Mouse (Mus musculus): Measurements from ENCODE around the gene Slc37a1. TPM values are rescaled to one million over a fixed set of nuclear protein-coding genes. Genes with fewer than 3 reads are reported as not detected.
A peak's percentile ranks its signal among the peaks of the same experiment; 100 is the strongest.

The Slc37a1 gene
- 4.3 and 4.5 TPM in 2 replicates for polyA plus RNA-seq (2015; fragmentation: Nextera tagmentation; extraction: Ambion mirVana)

DNA sequence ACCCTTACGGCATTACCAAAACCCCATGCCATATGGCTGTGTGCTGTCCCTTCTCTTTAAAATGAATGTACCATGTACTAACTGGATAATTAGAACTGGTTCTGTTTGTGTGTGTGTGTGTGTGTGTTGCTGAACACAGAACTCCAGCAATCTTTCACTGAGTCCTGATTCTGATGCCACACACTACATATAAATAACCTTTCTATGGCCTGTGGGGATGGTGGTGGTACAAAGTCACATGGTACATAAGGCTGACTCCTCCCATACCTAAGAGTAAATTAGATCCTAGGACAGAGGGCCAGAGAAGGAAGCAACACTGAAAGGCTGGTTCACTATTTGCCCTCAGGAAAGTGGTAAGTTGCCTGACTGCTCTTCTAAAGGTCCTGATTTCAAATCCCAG is at the start of gene Slc37a1:
TSS of gene Slc37a1 (plus strand) at position 301 of the 400 bp plus-strand sequence.
- no peak for TF ChIP-seq EP300 (IDR thresholded peaks at IDR 0.05; ENCODE audit: low read depth)
- TF ChIP-seq CTCF (IDR thresholded peaks at IDR 0.05; ENCODE audit: low read depth): no peak
- Histone ChIP-seq H3K9me3 (ENCODE audit: low read length) (no peaks in the 10 kb centered on the region), H3K9ac (replicated peaks) (no peak within 1 kb of the TSS), H3K36me3 (replicated peaks; ENCODE audit: insufficient read depth, low read length) (no peaks in the 10 kb centered on the region), H3K4me2 (ENCODE audit: low read depth, low read length) (no peak within 1 kb of the TSS), H3K4me1 (ENCODE audit: insufficient read depth) (no peaks in the 10 kb centered on the region), H3K4me3 (ENCODE audit: low read depth, low read length) (no peak within 1 kb of the TSS), H3K27me3 (ENCODE audit: insufficient read depth, low read length) (no peaks in the 10 kb centered on the region), H3K27ac (ENCODE audit: low read depth) (no peak within 1 kb of the TSS)
- ATAC-seq: no peak
- DNase-seq: no peak
- 88% methylated on average over 1 of the region's 1 CpGs for WGBS (ENCODE audit: insufficient replicate concordance)

GRCm38 (mm10) chr17:31238234-31239020 is 48.2 kb upstream of the Slc37a1 start:
- 65% methylated on average over 7 of the region's 7 CpGs for WGBS (ENCODE audit: insufficient replicate concordance)
- no peak for DNase-seq
- peak; percentile 30; the same call in 1 of the 2 replicates for TF ChIP-seq EP300 (IDR thresholded peaks at IDR 0.05; ENCODE audit: low read depth)
- TF ChIP-seq CTCF (IDR thresholded peaks at IDR 0.05; ENCODE audit: low read depth): no peak
- H3K36me3 ChIP-seq (replicated peaks; ENCODE audit: insufficient read depth, low read length): peaks cover 9% of the 10 kb centered on the region; the same call in 1 of the 2 replicates
- H3K9ac ChIP-seq (replicated peaks): no peak overlapping the region
- no peak overlapping the region for H3K4me3 ChIP-seq (ENCODE audit: low read depth, low read length)
- no peaks in the 10 kb centered on the region for H3K27me3 ChIP-seq (ENCODE audit: insufficient read depth, low read length)
- H3K9me3 ChIP-seq (ENCODE audit: low read length): peaks cover under 1% of the 10 kb centered on the region; the same call in 1 of the 2 replicates
- no peaks in the 10 kb centered on the region for H3K4me1 ChIP-seq (ENCODE audit: insufficient read depth)
- H3K27ac ChIP-seq (ENCODE audit: low read depth): no peak overlapping the region
- no peak for ATAC-seq
- no peak overlapping the region for H3K4me2 ChIP-seq (ENCODE audit: low read depth, low read length)

DNA sequence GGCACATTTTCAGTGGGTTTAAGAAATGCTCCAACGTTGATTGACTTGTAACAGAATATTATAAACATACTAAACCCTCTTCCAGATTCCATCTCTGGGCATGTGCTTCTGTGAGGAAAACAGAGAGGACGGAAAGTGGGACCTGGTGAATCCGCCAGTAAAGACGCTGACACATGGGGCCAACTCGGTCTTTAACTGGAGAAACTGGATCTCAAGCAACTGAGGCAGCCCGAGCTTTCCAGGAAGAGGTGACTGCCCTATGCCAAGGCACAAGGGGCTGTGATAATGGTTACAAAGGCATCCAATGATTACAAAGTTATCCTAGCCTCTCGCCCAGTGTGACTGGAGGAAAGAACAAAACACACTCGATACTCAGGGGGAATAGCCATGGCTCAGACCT is 45.4 kb upstream of the Slc37a1 start:
- peaks cover 3% of the 10 kb centered on the region; the same call in 1 of the 2 replicates for H3K9me3 ChIP-seq (ENCODE audit: low read length)
- no peaks in the 10 kb centered on the region for H3K27me3 ChIP-seq (ENCODE audit: insufficient read depth, low read length)
- peaks cover 5% of the 10 kb centered on the region; the same call in 1 of the 2 replicates for H3K36me3 ChIP-seq (replicated peaks; ENCODE audit: insufficient read depth, low read length)
- 70% methylated on average over 8 of the region's 8 CpGs for WGBS (ENCODE audit: insufficient replicate concordance)
- H3K4me3 ChIP-seq (ENCODE audit: low read depth, low read length): no peak overlapping the region
- TF ChIP-seq EP300 (IDR thresholded peaks at IDR 0.05; ENCODE audit: low read depth) (no peak), CTCF (IDR thresholded peaks at IDR 0.05; ENCODE audit: low read depth) (no peak)
- H3K4me1 ChIP-seq (ENCODE audit: insufficient read depth): no peaks in the 10 kb centered on the region
- no peak for ATAC-seq
- DNase-seq: no peak
- no peak overlapping the region for H3K9ac ChIP-seq (replicated peaks)
- H3K4me2 ChIP-seq (ENCODE audit: low read depth, low read length): no peak overlapping the region
- no peak overlapping the region for H3K27ac ChIP-seq (ENCODE audit: low read depth)

- Histone ChIP-seq H3K9ac (replicated peaks) (no peak overlapping the region), H3K27ac (ENCODE audit: low read depth) (no peak overlapping the region), H3K4me3 (ENCODE audit: low read depth, low read length) (no peak overlapping the region), H3K4me1 (ENCODE audit: insufficient read depth) (no peaks in the 10 kb centered on the region), H3K36me3 (replicated peaks; ENCODE audit: insufficient read depth, low read length) (no peaks in the 10 kb centered on the region; the same call in 1 of the 2 replicates), H3K27me3 (ENCODE audit: insufficient read depth, low read length) (no peaks in the 10 kb centered on the region), H3K4me2 (ENCODE audit: low read depth, low read length) (no peak overlapping the region), H3K9me3 (ENCODE audit: low read length) (peaks cover 3% of the 10 kb centered on the region; the same call in 1 of the 2 replicates)
- WGBS (ENCODE audit: insufficient replicate concordance): 20% methylated on average over 1 of the region's 1 CpGs
- peak; percentile 38 for TF ChIP-seq CTCF (IDR thresholded peaks at IDR 0.05; ENCODE audit: low read depth)
- TF ChIP-seq EP300 (IDR thresholded peaks at IDR 0.05; ENCODE audit: low read depth): no peak
- no peak for DNase-seq
- no peak for ATAC-seq
Observed at GRCm38 (mm10) chr17:31242764-31243163, 43.8 kb upstream of the Slc37a1 start.

DNA sequence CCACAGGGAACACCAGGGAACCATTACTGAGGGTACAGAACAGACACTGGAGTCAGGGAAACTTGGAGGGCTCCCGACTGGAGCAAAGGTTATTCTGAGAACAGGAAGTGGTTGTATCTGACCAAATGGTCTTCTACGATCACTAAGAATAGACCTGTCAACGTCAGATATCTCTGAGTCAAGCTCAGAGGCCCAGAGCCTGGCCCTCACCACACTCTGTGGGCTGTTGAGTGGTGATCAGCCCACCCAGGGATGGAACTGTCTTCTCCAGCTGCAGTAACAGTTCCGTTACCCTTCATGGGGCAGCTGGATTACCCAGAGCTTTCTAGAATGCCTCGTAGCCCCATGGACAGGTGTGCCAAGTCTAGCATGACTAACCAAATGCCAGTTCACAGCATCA is 41.3 kb upstream of the Slc37a1 start:
- Histone ChIP-seq H3K4me1 (ENCODE audit: insufficient read depth) (no peaks in the 10 kb centered on the region), H3K27ac (ENCODE audit: low read depth) (no peak overlapping the region), H3K4me2 (ENCODE audit: low read depth, low read length) (no peak overlapping the region), H3K4me3 (ENCODE audit: low read depth, low read length) (no peak overlapping the region), H3K9ac (replicated peaks) (no peak overlapping the region), H3K27me3 (ENCODE audit: insufficient read depth, low read length) (no peaks in the 10 kb centered on the region), H3K36me3 (replicated peaks; ENCODE audit: insufficient read depth, low read length) (no peaks in the 10 kb centered on the region), H3K9me3 (ENCODE audit: low read length) (peaks cover 3% of the 10 kb centered on the region; the same call in 1 of the 2 replicates)
- TF ChIP-seq CTCF (IDR thresholded peaks at IDR 0.05; ENCODE audit: low read depth): no peak
- TF ChIP-seq EP300 (IDR thresholded peaks at IDR 0.05; ENCODE audit: low read depth): peak; percentile 44; the same call in 1 of the 2 replicates
- 40% methylated on average over 5 of the region's 5 CpGs for WGBS (ENCODE audit: insufficient replicate concordance)
- DNase-seq (peak; percentile 37), ATAC-seq (peak; percentile 45; the same call in 1 of the 2 replicates)

DNA sequence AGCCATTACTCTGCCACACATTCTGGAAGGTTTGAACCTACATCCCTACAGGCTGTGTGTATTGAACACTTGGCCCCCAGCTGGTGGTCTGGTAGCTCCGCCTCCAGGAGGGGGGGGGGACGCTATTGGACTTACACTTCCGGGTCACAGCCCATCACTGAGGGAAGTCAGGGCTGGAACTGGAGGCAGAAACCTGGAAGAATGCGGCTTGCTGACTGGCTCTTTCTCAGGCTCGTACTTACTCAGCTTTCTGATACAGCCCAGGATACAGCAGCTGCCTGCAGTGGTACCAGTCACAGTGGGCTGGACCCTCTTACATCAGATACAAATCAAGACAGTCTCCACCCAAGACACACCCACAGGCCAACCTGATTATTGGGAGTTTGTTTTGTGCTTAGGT is 39.4 kb upstream of the Slc37a1 start:
- Histone ChIP-seq H3K9me3 (ENCODE audit: low read length) (peaks cover 3% of the 10 kb centered on the region; the same call in 1 of the 2 replicates), H3K4me3 (ENCODE audit: low read depth, low read length) (no peak overlapping the region), H3K36me3 (replicated peaks; ENCODE audit: insufficient read depth, low read length) (no peaks in the 10 kb centered on the region), H3K4me1 (ENCODE audit: insufficient read depth) (no peaks in the 10 kb centered on the region), H3K4me2 (ENCODE audit: low read depth, low read length) (no peak overlapping the region), H3K27ac (ENCODE audit: low read depth) (no peak overlapping the region), H3K9ac (replicated peaks) (no peak overlapping the region), H3K27me3 (ENCODE audit: insufficient read depth, low read length) (no peaks in the 10 kb centered on the region)
- ATAC-seq (no peak), DNase-seq (no peak)
- TF ChIP-seq EP300 (IDR thresholded peaks at IDR 0.05; ENCODE audit: low read depth): no peak
- no peak for TF ChIP-seq CTCF (IDR thresholded peaks at IDR 0.05; ENCODE audit: low read depth)
- 47% methylated on average over 5 of the region's 5 CpGs for WGBS (ENCODE audit: insufficient replicate concordance)

Measured in liver, postnatal 0 days (tissue).